Mouse (Mus musculus) megakaryocyte, embryonic 14.5 days (primary cell): ENCODE measurements around the gene Galnt2.

Experiments used
- FLI1 ChIP-seq: IDR thresholded peaks from 2 replicates; pipeline ENCODE4 v1.6.1; 2012; ENCODE audit warnings: low read length, inconsistent platforms, mixed read lengths
- GATA1 ChIP-seq: IDR thresholded peaks from 3 replicates; pipeline ENCODE4 v1.6.1; 2012; ENCODE audit warnings: mixed read lengths, low read length, inconsistent platforms, borderline replicate concordance

DNA sequence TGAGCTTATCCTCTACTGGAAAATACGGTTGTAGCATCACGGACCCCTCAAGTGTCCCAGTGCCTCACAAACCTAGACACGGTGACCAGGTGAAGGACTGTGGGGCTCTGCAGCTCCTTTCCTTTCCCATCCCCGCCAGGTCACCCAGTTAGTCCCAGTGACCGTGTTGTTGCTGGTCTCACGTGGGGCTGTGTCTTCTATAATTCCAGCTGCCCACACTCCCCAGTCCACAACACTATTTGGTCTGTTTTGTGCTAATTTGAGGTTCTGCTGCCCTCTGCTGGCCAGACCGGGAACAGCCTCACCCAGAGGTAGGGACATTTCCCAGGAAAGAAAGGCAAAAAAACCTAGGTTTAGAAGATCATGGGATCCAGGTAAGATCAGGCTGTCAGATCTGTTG, 118.5 kb downstream of the Galnt2 start:
- TF ChIP-seq GATA1 (no peak), FLI1 (no peak)
